Mouse (Mus musculus) brain, embryonic 14.5 days (tissue): ENCODE data around the gene Robo3.

Experiments used
- CTCF ChIP-seq: fragments of 200-500 bp; IDR thresholded peaks from 2 replicates; pipeline ENCODE4 v1.5.1; 2012; ENCODE audit warnings: inconsistent platforms, mild to moderate bottlenecking, moderate library complexity, borderline replicate concordance; ENCODE audit not compliant: insufficient read depth, insufficient read length; ENCODE audit errors: extremely low read depth
- POLR2A ChIP-seq: fragments of 200-500 bp; IDR thresholded peaks from 2 replicates; pipeline ENCODE4 v1.6.1; 2012; ENCODE audit warnings: mild to moderate bottlenecking, inconsistent platforms, borderline replicate concordance; ENCODE audit not compliant: poor library complexity, insufficient read depth, insufficient read length, severe bottlenecking; ENCODE audit errors: extremely low read depth

GRCm38 (mm10) chr9:37462764-37463163 is 29.7 kb upstream of the Robo3 start:
- peak; percentile 58; the same call in 1 of the 2 replicates for TF ChIP-seq CTCF
- no peak for TF ChIP-seq POLR2A
